Mouse (Mus musculus): ENCODE data around the gene Slc29a2. TPM values are rescaled to one million over a fixed set of nuclear protein-coding genes. Genes with fewer than 3 reads are reported as not detected.

The Slc29a2 gene
- 0.86 and 0.97 TPM in 2 replicates for polyA plus RNA-seq (2015; fragmentation: Nextera tagmentation; extraction: Ambion mirVana)

- under 1% methylated on average over 62 of the region's 62 CpGs for WGBS (ENCODE audit: insufficient replicate concordance)
- Histone ChIP-seq H3K36me3 (replicated peaks) (no peaks in the 10 kb centered on the region), H3K27me3 (0 out of 2 replicates have a peak, but pooled peaks cover 5% of the 10 kb centered on the region), H3K4me3 (replicated peaks) (peak within 1 kb of the TSS; percentile 71), H3K27ac (replicated peaks) (peak within 1 kb of the TSS; percentile 77), H3K4me1 (replicated peaks) (peaks cover 20% of the 10 kb centered on the region), H3K9me3 (replicated peaks) (no peaks in the 10 kb centered on the region), H3K4me2 (peak within 1 kb of the TSS; percentile 95), H3K9ac (peak within 1 kb of the TSS; percentile 62)
- ATAC-seq (ENCODE audit: insufficient read depth) = peak; percentile 86
These were observed at the start of gene Slc29a2 for GRCm38 (mm10) chr19:5023621-5024479. TSS of gene Slc29a2 (plus strand) at chr19:5023860.

GRCm38 (mm10) chr19:4981767-4982166 is 41.9 kb upstream of the Slc29a2 start:
- Histone ChIP-seq H3K27ac (replicated peaks) (no peak overlapping the region), H3K9ac (no peak overlapping the region), H3K27me3 (peaks cover 49% of the 10 kb centered on the region), H3K4me2 (no peak overlapping the region), H3K4me1 (replicated peaks) (no peaks in the 10 kb centered on the region), H3K4me3 (replicated peaks) (no peak overlapping the region), H3K36me3 (replicated peaks) (no peaks in the 10 kb centered on the region), H3K9me3 (replicated peaks) (no peaks in the 10 kb centered on the region)
- no peak for ATAC-seq (ENCODE audit: insufficient read depth)

GRCm38 (mm10) chr19:4989013-4989412 is 34.6 kb upstream of the Slc29a2 start:
- Histone ChIP-seq H3K4me3 (replicated peaks) (no peak overlapping the region), H3K36me3 (replicated peaks) (no peaks in the 10 kb centered on the region), H3K27ac (replicated peaks) (no peak overlapping the region), H3K4me1 (replicated peaks) (no peaks in the 10 kb centered on the region), H3K27me3 (peaks cover 83% of the 10 kb centered on the region), H3K9ac (no peak overlapping the region), H3K9me3 (replicated peaks) (no peaks in the 10 kb centered on the region), H3K4me2 (no peak overlapping the region)
- no peak for ATAC-seq (ENCODE audit: insufficient read depth)
- WGBS (ENCODE audit: insufficient replicate concordance) = 4% methylated on average over 13 of the region's 13 CpGs

GRCm38 (mm10) chr19:4989434-4990255 is 34.0 kb upstream of the Slc29a2 start:
- H3K4me1 ChIP-seq (replicated peaks) = no peaks in the 10 kb centered on the region
- H3K9me3 ChIP-seq (replicated peaks) = no peaks in the 10 kb centered on the region
- WGBS (ENCODE audit: insufficient replicate concordance) = 18% methylated on average over 47 of the region's 47 CpGs
- no peak overlapping the region for H3K27ac ChIP-seq (replicated peaks)
- H3K9ac ChIP-seq = no peak overlapping the region
- no peak overlapping the region for H3K4me3 ChIP-seq (replicated peaks)
- H3K27me3 ChIP-seq = peaks cover 82% of the 10 kb centered on the region
- no peak for ATAC-seq (ENCODE audit: insufficient read depth)
- H3K36me3 ChIP-seq (replicated peaks) = no peaks in the 10 kb centered on the region
- no peak overlapping the region for H3K4me2 ChIP-seq

GRCm38 (mm10) chr19:4990256-4990625 is 33.4 kb upstream of the Slc29a2 start, which contains the start of gene Npas4:
TSS of gene Npas4 (minus strand) at chr19:4990316.
- Histone ChIP-seq H3K4me1 (replicated peaks) (no peaks in the 10 kb centered on the region), H3K9me3 (replicated peaks) (no peaks in the 10 kb centered on the region), H3K36me3 (replicated peaks) (no peaks in the 10 kb centered on the region), H3K4me2 (no peak within 1 kb of the TSS), H3K27me3 (peaks cover 82% of the 10 kb centered on the region), H3K9ac (no peak within 1 kb of the TSS), H3K27ac (replicated peaks) (no peak within 1 kb of the TSS), H3K4me3 (replicated peaks) (no peak within 1 kb of the TSS)
- no peak for ATAC-seq (ENCODE audit: insufficient read depth)
- WGBS (ENCODE audit: insufficient replicate concordance) = 16% methylated on average over 4 of the region's 4 CpGs

GRCm38 (mm10) chr19:4990716-4991115 is 32.9 kb upstream of the Slc29a2 start:
- no peaks in the 10 kb centered on the region for H3K4me1 ChIP-seq (replicated peaks)
- peaks cover 81% of the 10 kb centered on the region for H3K27me3 ChIP-seq
- no peak for ATAC-seq (ENCODE audit: insufficient read depth)
- H3K9ac ChIP-seq = no peak overlapping the region
- WGBS (ENCODE audit: insufficient replicate concordance) = 3% methylated on average over 22 of the region's 22 CpGs
- no peak overlapping the region for H3K4me3 ChIP-seq (replicated peaks)
- no peaks in the 10 kb centered on the region for H3K36me3 ChIP-seq (replicated peaks)
- H3K9me3 ChIP-seq (replicated peaks) = no peaks in the 10 kb centered on the region
- H3K27ac ChIP-seq (replicated peaks) = no peak overlapping the region
- no peak overlapping the region for H3K4me2 ChIP-seq

- H3K4me2 ChIP-seq = no peak overlapping the region
- no peak for ATAC-seq (ENCODE audit: insufficient read depth)
- H3K4me3 ChIP-seq (replicated peaks) = no peak overlapping the region
- H3K4me1 ChIP-seq (replicated peaks) = no peaks in the 10 kb centered on the region
- no peaks in the 10 kb centered on the region for H3K36me3 ChIP-seq (replicated peaks)
- peaks cover 68% of the 10 kb centered on the region for H3K27me3 ChIP-seq
- H3K9ac ChIP-seq = no peak overlapping the region
- WGBS (ENCODE audit: insufficient replicate concordance) = 12% methylated on average over 8 of the region's 8 CpGs
- H3K27ac ChIP-seq (replicated peaks) = no peak overlapping the region
- no peaks in the 10 kb centered on the region for H3K9me3 ChIP-seq (replicated peaks)
These were observed 31.3 kb upstream of the Slc29a2 start for GRCm38 (mm10) chr19:4992371-4992770.

- Histone ChIP-seq H3K4me3 (replicated peaks) (no peak overlapping the region), H3K9me3 (replicated peaks) (no peaks in the 10 kb centered on the region), H3K4me2 (no peak overlapping the region), H3K9ac (no peak overlapping the region), H3K27me3 (peaks cover 68% of the 10 kb centered on the region), H3K36me3 (replicated peaks) (no peaks in the 10 kb centered on the region), H3K27ac (replicated peaks) (no peak overlapping the region), H3K4me1 (replicated peaks) (no peaks in the 10 kb centered on the region)
- 3% methylated on average over 9 of the region's 9 CpGs for WGBS (ENCODE audit: insufficient replicate concordance)
- ATAC-seq (ENCODE audit: insufficient read depth) = no peak
These were observed 30.8 kb upstream of the Slc29a2 start for GRCm38 (mm10) chr19:4992904-4993303.

- peaks cover 61% of the 10 kb centered on the region for H3K27me3 ChIP-seq
- no peaks in the 10 kb centered on the region for H3K9me3 ChIP-seq (replicated peaks)
- no peak overlapping the region for H3K4me2 ChIP-seq
- 34% methylated on average over 5 of the region's 5 CpGs for WGBS (ENCODE audit: insufficient replicate concordance)
- no peak overlapping the region for H3K9ac ChIP-seq
- no peak overlapping the region for H3K4me3 ChIP-seq (replicated peaks)
- no peak overlapping the region for H3K27ac ChIP-seq (replicated peaks)
- H3K4me1 ChIP-seq (replicated peaks) = no peaks in the 10 kb centered on the region
- H3K36me3 ChIP-seq (replicated peaks) = no peaks in the 10 kb centered on the region
- no peak for ATAC-seq (ENCODE audit: insufficient read depth)
These were observed 29.6 kb upstream of the Slc29a2 start for GRCm38 (mm10) chr19:4994043-4994442.

GRCm38 (mm10) chr19:4999445-5000140 is 24.1 kb upstream of the Slc29a2 start:
- no peak overlapping the region for H3K4me2 ChIP-seq
- WGBS (ENCODE audit: insufficient replicate concordance) = 44% methylated on average over 6 of the region's 6 CpGs
- no peaks in the 10 kb centered on the region for H3K9me3 ChIP-seq (replicated peaks)
- no peak for ATAC-seq (ENCODE audit: insufficient read depth)
- H3K9ac ChIP-seq = no peak overlapping the region
- H3K27ac ChIP-seq (replicated peaks) = no peak overlapping the region
- H3K36me3 ChIP-seq (replicated peaks) = no peaks in the 10 kb centered on the region
- H3K4me3 ChIP-seq (replicated peaks) = no peak overlapping the region
- peaks cover 34% of the 10 kb centered on the region for H3K27me3 ChIP-seq
- peaks cover 6% of the 10 kb centered on the region; the same call in 1 of the 2 replicates for H3K4me1 ChIP-seq (replicated peaks)

All from liver, embryonic 15.5 days (tissue).